Mouse (Mus musculus) liver, embryonic 11.5 days (tissue): ENCODE data around the gene Creb5. TPM values are rescaled to one million over a fixed set of nuclear protein-coding genes. Genes with fewer than 3 reads are reported as not detected.

ENCODE experiments used
- ATAC-seq: fragments of 200-750 bp; cut with Nextera tagmentation; replicated peaks from 2 replicates; pipeline ENCODE4 v1.8.0; 2017; ENCODE audit warnings: moderate number of reproducible peaks, mild to moderate bottlenecking, moderate TSS enrichment, moderate library complexity; ENCODE audit not compliant: low FRiP score
- DNase-seq: peaks from one replicate; pipeline ENCODE4 v3.0.0-alpha.2; 2017; ENCODE audit warnings: low spot score
- H3K27ac ChIP-seq: fragments of 300-500 bp; sonication (generic); 2 replicates; pipeline ENCODE4 v1.5.1; 2014; ENCODE audit warnings: mild to moderate bottlenecking, low read depth, low read length, control low read depth
- H3K27me3 ChIP-seq: fragments of 300-500 bp; sonication (generic); replicated peaks from 2 replicates; pipeline ENCODE4 v1.6.1; 2014; ENCODE audit warnings: low read length, mixed read lengths; ENCODE audit not compliant: control insufficient read depth, insufficient read depth
- H3K36me3 ChIP-seq: fragments of 300-500 bp; sonication (generic); 2 replicates; pipeline ENCODE4 v1.6.1; 2014; ENCODE audit warnings: mild to moderate bottlenecking, low read length, moderate library complexity, mixed read lengths; ENCODE audit not compliant: control insufficient read depth, insufficient read depth
- H3K4me1 ChIP-seq: fragments of 300-500 bp; sonication (generic); replicated peaks from 2 replicates; pipeline ENCODE4 v1.6.1; 2014; ENCODE audit warnings: low read length, mixed read lengths; ENCODE audit not compliant: control insufficient read depth, insufficient read depth
- H3K4me2 ChIP-seq: fragments of 300-500 bp; sonication (generic); 2 replicates; pipeline ENCODE4 v1.6.1; 2014; ENCODE audit warnings: mild to moderate bottlenecking, control low read depth, moderate library complexity
- H3K4me3 ChIP-seq: fragments of 300-500 bp; sonication (generic); 2 replicates; pipeline ENCODE4 v1.5.1; 2014; ENCODE audit warnings: low read depth, low read length, control low read depth
- H3K9ac ChIP-seq: fragments of 300-500 bp; sonication (generic); 2 replicates; pipeline ENCODE4 v1.6.1; 2014; ENCODE audit warnings: low read depth, low read length, control low read depth
- H3K9me3 ChIP-seq: fragments of 300-500 bp; sonication (generic); 2 replicates; pipeline ENCODE4 v1.6.1; 2016; ENCODE audit warnings: low read length, inconsistent platforms, mixed read lengths; ENCODE audit not compliant: control insufficient read depth
- WGBS: fragments of 180-500 bp; shearing (Covaris S2); extraction: QIAGEN DNeasy Blood & Tissue Kit; methylation state at CpG from one replicate; pipeline ENCODE4 v1.1.7; 2014; 5-methylcytosine and 5-hydroxymethylcytosine counted together
- polyA plus RNA-seq: library from polyadenylated mRNA; unstranded; fragments of >200 nt; fragmentation: Nextera tagmentation; extraction: Ambion mirVana; gene quantifications from 2 replicates; pipeline ENCODE4 v1.2.1, GENCODE M21; 2014

Gene Creb5
- polyA plus RNA-seq, 1 experiment from 2014 or later = 2.3 TPM

- Histone ChIP-seq H3K4me3 (peak overlapping the region; percentile 44), H3K27ac (no peak overlapping the region), H3K9ac (no peak overlapping the region), H3K27me3 (peaks cover 77% of the 10 kb centered on the region), H3K36me3 (no peaks in the 10 kb centered on the region), H3K4me1 (0 out of 2 replicates have a peak, but pooled peaks cover 6% of the 10 kb centered on the region), H3K9me3 (no peaks in the 10 kb centered on the region), H3K4me2 (peak overlapping the region; percentile 95)
- 1% methylated on average over 62 of the region's 63 CpGs for WGBS
- 0 out of 2 replicates have a peak, but pooled peaks have one; percentile 5 for ATAC-seq
- peak; percentile 52 for DNase-seq
Measured at GRCm38 (mm10) chr6:53287562-53288381, 702 bp downstream of the Creb5 start.

- Histone ChIP-seq H3K9ac (no peak overlapping the region), H3K4me2 (peak overlapping the region; percentile 95), H3K4me3 (no peak overlapping the region), H3K36me3 (no peaks in the 10 kb centered on the region), H3K9me3 (no peaks in the 10 kb centered on the region), H3K4me1 (0 out of 2 replicates have a peak, but pooled peaks cover 6% of the 10 kb centered on the region), H3K27me3 (peaks cover 75% of the 10 kb centered on the region), H3K27ac (no peak overlapping the region)
- no peak for DNase-seq
- 2% methylated on average over 24 of the region's 24 CpGs for WGBS
- no peak for ATAC-seq
Measured at GRCm38 (mm10) chr6:53288584-53289558, 1.8 kb downstream of the Creb5 start.

- no peak overlapping the region for H3K4me3 ChIP-seq
- H3K4me2 ChIP-seq = no peak overlapping the region
- H3K4me1 ChIP-seq = 0 out of 2 replicates have a peak, but pooled peaks cover 6% of the 10 kb centered on the region
- H3K9me3 ChIP-seq = no peaks in the 10 kb centered on the region
- H3K27me3 ChIP-seq = peaks cover 67% of the 10 kb centered on the region
- no peak overlapping the region for H3K27ac ChIP-seq
- H3K36me3 ChIP-seq = no peaks in the 10 kb centered on the region
- DNase-seq (no peak), ATAC-seq (no peak)
- WGBS = 31% methylated on average over 5 of the region's 5 CpGs
- H3K9ac ChIP-seq = no peak overlapping the region
Measured at GRCm38 (mm10) chr6:53289659-53290058, 2.6 kb downstream of the Creb5 start.

- Histone ChIP-seq H3K9me3 (no peaks in the 10 kb centered on the region), H3K27ac (no peak overlapping the region), H3K4me3 (no peak overlapping the region), H3K27me3 (peaks cover 59% of the 10 kb centered on the region), H3K9ac (no peak overlapping the region), H3K4me2 (no peak overlapping the region), H3K36me3 (no peaks in the 10 kb centered on the region), H3K4me1 (0 out of 2 replicates have a peak, but pooled peaks cover 6% of the 10 kb centered on the region)
- DNase-seq (no peak), ATAC-seq (no peak)
- 39% methylated on average over 8 of the region's 8 CpGs for WGBS
Measured at GRCm38 (mm10) chr6:53290215-53290990, 3.3 kb downstream of the Creb5 start.

- no peak overlapping the region for H3K27ac ChIP-seq
- no peaks in the 10 kb centered on the region for H3K9me3 ChIP-seq
- DNase-seq = no peak
- no peaks in the 10 kb centered on the region for H3K4me1 ChIP-seq
- H3K36me3 ChIP-seq = no peaks in the 10 kb centered on the region
- H3K9ac ChIP-seq = no peak overlapping the region
- H3K27me3 ChIP-seq = peaks cover 34% of the 10 kb centered on the region
- no peak overlapping the region for H3K4me2 ChIP-seq
- WGBS = 38% methylated on average over 1 of the region's 1 CpGs
- no peak for ATAC-seq
- no peak overlapping the region for H3K4me3 ChIP-seq
Measured at GRCm38 (mm10) chr6:53292931-53293330, 5.9 kb downstream of the Creb5 start.

- 73% methylated on average over 5 of the region's 5 CpGs for WGBS
- Histone ChIP-seq H3K9me3 (no peaks in the 10 kb centered on the region), H3K36me3 (no peaks in the 10 kb centered on the region), H3K4me2 (no peak overlapping the region), H3K4me1 (no peaks in the 10 kb centered on the region), H3K27ac (no peak overlapping the region), H3K4me3 (no peak overlapping the region), H3K9ac (no peak overlapping the region), H3K27me3 (no peaks in the 10 kb centered on the region)
- no peak for DNase-seq
- ATAC-seq = no peak
Measured at GRCm38 (mm10) chr6:53297851-53298250, 10.8 kb downstream of the Creb5 start.

GRCm38 (mm10) chr6:53304201-53304600, 17.1 kb downstream of the Creb5 start:
- no peak overlapping the region for H3K27ac ChIP-seq
- no peak for DNase-seq
- WGBS = 75% methylated on average over 2 of the region's 2 CpGs
- H3K4me3 ChIP-seq = no peak overlapping the region
- no peaks in the 10 kb centered on the region; the same call in 1 of the 2 replicates for H3K4me1 ChIP-seq
- no peaks in the 10 kb centered on the region for H3K27me3 ChIP-seq
- H3K36me3 ChIP-seq = no peaks in the 10 kb centered on the region
- no peak overlapping the region for H3K4me2 ChIP-seq
- no peaks in the 10 kb centered on the region for H3K9me3 ChIP-seq
- no peak overlapping the region for H3K9ac ChIP-seq
- no peak for ATAC-seq

GRCm38 (mm10) chr6:53306156-53306555, 19.1 kb downstream of the Creb5 start:
- H3K36me3 ChIP-seq = no peaks in the 10 kb centered on the region
- no peak for ATAC-seq
- H3K27me3 ChIP-seq = no peaks in the 10 kb centered on the region
- H3K9ac ChIP-seq = no peak overlapping the region
- H3K27ac ChIP-seq = no peak overlapping the region
- no peak overlapping the region for H3K4me2 ChIP-seq
- no peaks in the 10 kb centered on the region for H3K9me3 ChIP-seq
- H3K4me1 ChIP-seq = no peaks in the 10 kb centered on the region; the same call in 1 of the 2 replicates
- no peak for DNase-seq
- no peak overlapping the region for H3K4me3 ChIP-seq
- WGBS = 85% methylated on average over 4 of the region's 4 CpGs
